Mouse (Mus musculus): Measurements from ENCODE around the gene Vat1.
"Not testable (repeated sequence)": the region's sequence is repeated elsewhere in the genome, so short reads cannot be mapped to it uniquely, and the experiment has no call there.

The Vat1 gene

GRCm38 (mm10) chr11:101466552-101466950 lies 521 bp upstream of the Vat1 start:
- DNase-seq (ENCODE audit: low read depth, low spot score), result not testable (repeated sequence)

- DNase-seq (ENCODE audit: low read depth, low spot score), result no peak
Observed at GRCm38 (mm10) chr11:101465101-101465868, 745 bp downstream of the Vat1 start.

GRCm38 (mm10) chr11:101464211-101465100 lies 1.6 kb downstream of the Vat1 start, which contains the start of gene Rnd2:
Rnd2 (plus strand) TSS chr11:101464999.
- no peak for DNase-seq (ENCODE audit: low read depth, low spot score)

GRCm38 (mm10) chr11:101462583-101463440 lies 3.2 kb downstream of the Vat1 start:
- no peak for DNase-seq (ENCODE audit: low read depth, low spot score)

GRCm38 (mm10) chr11:101462141-101462540 lies 3.9 kb downstream of the Vat1 start:
- no peak for DNase-seq (ENCODE audit: low read depth, low spot score)

GRCm38 (mm10) chr11:101460321-101460720 lies 5.7 kb downstream of the Vat1 start:
- DNase-seq (ENCODE audit: low read depth, low spot score), result no peak

GRCm38 (mm10) chr11:101459716-101460115 lies 6.3 kb downstream of the Vat1 start:
- DNase-seq (ENCODE audit: low read depth, low spot score), result no peak

- DNase-seq (ENCODE audit: low read depth, low spot score), result no peak
Observed at GRCm38 (mm10) chr11:101458217-101458616, 7.8 kb downstream of the Vat1 start.

- no peak for DNase-seq (ENCODE audit: low read depth, low spot score)
Observed at GRCm38 (mm10) chr11:101457631-101458030, 8.4 kb downstream of the Vat1 start.

GRCm38 (mm10) chr11:101455627-101456026 lies 10.4 kb downstream of the Vat1 start:
- no peak for DNase-seq (ENCODE audit: low read depth, low spot score)

- DNase-seq (ENCODE audit: low read depth, low spot score), result no peak
Observed at GRCm38 (mm10) chr11:101454702-101455101, 11.3 kb downstream of the Vat1 start.

GRCm38 (mm10) chr11:101452093-101452774 lies 13.8 kb downstream of the Vat1 start:
- no peak for DNase-seq (ENCODE audit: low read depth, low spot score)

GRCm38 (mm10) chr11:101451536-101451935 lies 14.5 kb downstream of the Vat1 start:
- DNase-seq (ENCODE audit: low read depth, low spot score), result no peak

- no peak for DNase-seq (ENCODE audit: low read depth, low spot score)
Observed at GRCm38 (mm10) chr11:101450394-101450793, 15.6 kb downstream of the Vat1 start.

- not testable (repeated sequence) for DNase-seq (ENCODE audit: low read depth, low spot score)
Observed at GRCm38 (mm10) chr11:101449596-101449995, 16.4 kb downstream of the Vat1 start.

- DNase-seq (ENCODE audit: low read depth, low spot score), result no peak
Observed at GRCm38 (mm10) chr11:101448899-101449298, 17.1 kb downstream of the Vat1 start.

- no peak for DNase-seq (ENCODE audit: low read depth, low spot score)
Observed at GRCm38 (mm10) chr11:101448274-101448746, 17.7 kb downstream of the Vat1 start, which contains the start of gene Ifi35. Ifi35 (plus strand) TSS chr11:101448407.

- no peak for DNase-seq (ENCODE audit: low read depth, low spot score)
Observed at GRCm38 (mm10) chr11:101447786-101448185, 18.2 kb downstream of the Vat1 start.

GRCm38 (mm10) chr11:101446860-101447259 lies 19.2 kb downstream of the Vat1 start:
- not testable (repeated sequence) for DNase-seq (ENCODE audit: low read depth, low spot score)

- DNase-seq (ENCODE audit: low read depth, low spot score), result no peak
Observed at GRCm38 (mm10) chr11:101446319-101446718, 19.7 kb downstream of the Vat1 start.

GRCm38 (mm10) chr11:101442760-101443159 lies 23.3 kb downstream of the Vat1 start:
- DNase-seq (ENCODE audit: low read depth, low spot score), result no peak
